Mouse (Mus musculus) lung, adult 2 months (tissue): ENCODE measurements around the gene 1700017B05Rik.

Source experiments
- CTCF ChIP-seq: fragments of 200-500 bp; IDR thresholded peaks from 2 replicates; pipeline ENCODE4 v1.5.1; 2011; ENCODE audit warnings: mild to moderate bottlenecking, low read length, control low read depth; ENCODE audit not compliant: insufficient read depth
- POLR2A ChIP-seq: fragments of 200-500 bp; IDR thresholded peaks from 2 replicates; pipeline ENCODE4 v1.6.1; 2011; ENCODE audit warnings: low read depth, mild to moderate bottlenecking, control low read depth, low read length, borderline replicate concordance; ENCODE audit errors: extremely low read depth

- no peak for TF ChIP-seq CTCF
- no peak for TF ChIP-seq POLR2A
Measured at GRCm38 (mm10) chr9:57270399-57270798, 8.0 kb upstream of the 1700017B05Rik start.
